Mouse (Mus musculus): Measurements from ENCODE around the gene Bcor.

DNA sequence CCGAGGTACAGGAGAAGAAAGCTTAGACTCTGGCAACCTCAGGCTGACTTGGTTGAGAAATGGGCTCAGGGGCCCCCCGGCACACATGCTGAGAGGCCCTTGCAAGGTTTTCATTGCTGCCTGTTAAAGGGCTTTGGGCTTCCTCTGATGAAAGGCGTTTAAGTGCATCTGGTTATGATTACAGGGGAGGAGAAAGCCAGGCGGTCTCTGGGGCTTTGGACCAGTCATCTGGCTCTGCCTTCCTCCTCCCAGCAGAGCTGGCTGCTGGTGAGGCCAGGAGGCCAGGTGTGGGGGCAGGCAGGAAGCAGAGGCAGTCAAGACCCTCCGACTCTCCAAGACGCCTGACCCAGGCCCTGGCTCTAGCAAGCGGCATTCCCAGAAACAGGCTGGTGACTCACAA lies 9.7 kb downstream of the Bcor start:
- TF ChIP-seq GATA1 (IDR thresholded peaks at IDR 0.05; ENCODE audit: borderline replicate concordance, low read length) (no peak), FLI1 (IDR thresholded peaks at IDR 0.05; ENCODE audit: low read length) (no peak)
